Mouse (Mus musculus): Measurements from ENCODE around the gene Mettl5.

Mettl5 gene

GRCm38 (mm10) chr2:69851427-69852058 lies 33.9 kb downstream of the Mettl5 start:
- no peak for DNase-seq

- DNase-seq, result peak; percentile 38
These were observed 36.2 kb downstream of the Mettl5 start for GRCm38 (mm10) chr2:69849215-69849614.

GRCm38 (mm10) chr2:69840261-69840660 lies 45.2 kb downstream of the Mettl5 start:
- DNase-seq, result no peak

- DNase-seq, result no peak
These were observed 46.7 kb downstream of the Mettl5 start for GRCm38 (mm10) chr2:69838707-69839106.

- no peak for DNase-seq
These were observed 47.4 kb downstream of the Mettl5 start for GRCm38 (mm10) chr2:69837996-69838395.

- no peak for DNase-seq
These were observed 48.0 kb downstream of the Mettl5 start for GRCm38 (mm10) chr2:69837244-69837967.

GRCm38 (mm10) chr2:69830116-69830515 lies 55.3 kb downstream of the Mettl5 start:
- no peak for DNase-seq

GRCm38 (mm10) chr2:69829680-69830079 lies 55.7 kb downstream of the Mettl5 start:
- DNase-seq, result no peak

- no peak for DNase-seq
These were observed 57.4 kb downstream of the Mettl5 start for GRCm38 (mm10) chr2:69828031-69828430.

- peak; percentile 44 for DNase-seq
These were observed 59.0 kb downstream of the Mettl5 start for GRCm38 (mm10) chr2:69826380-69826779.

GRCm38 (mm10) chr2:69825898-69826297 lies 59.5 kb downstream of the Mettl5 start:
- no peak for DNase-seq

- DNase-seq, result peak; percentile 58
These were observed 62.2 kb downstream of the Mettl5 start for GRCm38 (mm10) chr2:69823129-69823677.

- DNase-seq, result peak; percentile 61
These were observed 62.9 kb downstream of the Mettl5 start for GRCm38 (mm10) chr2:69822361-69823128.

- DNase-seq, result no peak
These were observed 63.7 kb downstream of the Mettl5 start, which contains the start of gene Klhl23 for GRCm38 (mm10) chr2:69821711-69822110. Gene Klhl23, plus strand, starts transcription at chr2:69821944.

Data from kidney, postnatal 14 days (tissue).